Mouse (Mus musculus) testis, adult 2 months (tissue): ENCODE results near the gene Anln.

ENCODE experiments used
- CTCF ChIP-seq: fragments of 200-500 bp; IDR thresholded peaks from 2 replicates; pipeline ENCODE4 v1.5.1; 2012; ENCODE audit warnings: low read depth, mild to moderate bottlenecking, inconsistent platforms, low read length, moderate library complexity; ENCODE audit not compliant: control insufficient read depth, insufficient read depth, insufficient replicate concordance
- POLR2A ChIP-seq: fragments of 200-500 bp; IDR thresholded peaks from 2 replicates; pipeline ENCODE4 v1.6.1; 2012; ENCODE audit warnings: low read depth, mild to moderate bottlenecking, inconsistent platforms, low read length, moderate library complexity; ENCODE audit not compliant: control insufficient read depth

DNA sequence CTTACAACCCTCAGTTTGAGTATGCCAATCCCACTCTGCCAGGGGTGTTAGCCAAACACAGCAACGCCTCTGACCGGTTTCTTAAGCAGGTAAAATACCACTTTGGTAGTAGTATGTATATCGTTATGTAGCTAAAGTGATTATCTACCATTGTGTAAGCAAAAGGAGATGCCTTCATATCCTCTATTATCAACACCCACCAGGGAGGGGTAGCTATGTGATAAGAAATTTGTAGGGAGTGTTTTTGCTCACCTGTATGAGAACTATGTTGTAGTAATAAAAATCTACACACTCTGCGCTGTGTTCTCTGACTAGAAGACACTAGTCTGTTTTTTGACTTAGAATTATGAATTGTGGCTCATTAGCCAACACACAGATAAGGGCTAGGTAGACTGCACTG, 35.7 kb upstream of the Anln start:
- no peak for TF ChIP-seq POLR2A
- TF ChIP-seq CTCF, result no peak
